Mouse (Mus musculus) ES-E14 (cell line): ENCODE measurements around the gene Speer4e. TPM values are rescaled to one million over a fixed set of nuclear protein-coding genes. Genes with fewer than 3 reads are reported as not detected.
"Not testable (repeated sequence)": the region's sequence is repeated elsewhere in the genome, so short reads cannot be mapped to it uniquely, and the experiment has no call there.

Source experiments
- DNase-seq: peaks from one replicate; pipeline ENCODE4 v3.0.0-alpha.2; 2013; ENCODE audit warnings: low read depth, low spot score
- H3K27ac ChIP-seq: 2 replicates; pipeline ENCODE4 v1.5.1; 2012; ENCODE audit warnings: low read depth, mild to moderate bottlenecking, low read length, moderate library complexity, mixed read lengths; ENCODE audit not compliant: poor library complexity, insufficient read depth, severe bottlenecking
- H3K36me3 ChIP-seq: 2 replicates; pipeline ENCODE4 v1.6.1; 2012; ENCODE audit warnings: mild to moderate bottlenecking, low read length, moderate library complexity, mixed read lengths; ENCODE audit not compliant: control insufficient read depth, poor library complexity, insufficient read depth, severe bottlenecking
- H3K4me1 ChIP-seq, 2 experiments: fragments of 150-350 bp in 1 of 2; sonication (generic) in 1 of 2; 2 replicates each; pipeline ENCODE4 v1.6.1; 2012; ENCODE audit warnings: low read length in 2 of 2, mild to moderate bottlenecking in 1 of 2, mixed read lengths in 1 of 2; ENCODE audit not compliant: control insufficient read depth in 2 of 2, insufficient read depth in 2 of 2, poor library complexity in 1 of 2
- H3K4me3 ChIP-seq, 2 experiments: fragments of 150-350 bp in 1 of 2; sonication (generic) in 1 of 2; 2 replicates each; pipeline ENCODE4 v1.5.1; 2012; ENCODE audit warnings: low read length in 2 of 2, low read depth in 1 of 2, mild to moderate bottlenecking in 1 of 2, mixed read lengths in 1 of 2; ENCODE audit not compliant: insufficient read depth in 1 of 2, poor library complexity in 1 of 2, severe bottlenecking in 1 of 2
- H3K9ac ChIP-seq: 2 replicates; pipeline ENCODE4 v1.6.1; 2012; ENCODE audit warnings: low read depth, mild to moderate bottlenecking, low read length, mixed read lengths; ENCODE audit not compliant: poor library complexity, insufficient read depth, severe bottlenecking
- H3K9me3 ChIP-seq: fragments of 150-350 bp; sonication (generic); 2 replicates; pipeline ENCODE4 v1.6.1; 2012; ENCODE audit warnings: low read depth, mild to moderate bottlenecking, low read length; ENCODE audit not compliant: control insufficient read depth, insufficient read depth
- in situ Hi-C, 2 experiments: fragments of 600-800 bp; cut with MboI; formaldehyde crosslinking; loops; one replicate each; pipeline ENCODE4 v1.15.1; 2025; ENCODE audit warnings: low sequenced_read_pairs in 2 of 2, inconsistent platforms in 1 of 2; ENCODE audit not compliant: unreplicated experiment in 2 of 2
- total RNA-seq: library from RNA; depleted of rRNA; stranded (reverse); fragments of 300-350 nt; gene quantifications from 2 replicates; pipeline ENCODE4 v1.2.3, GENCODE M21; 2012

Gene Speer4e
- total RNA-seq, 1 experiment: 0.18 TPM

GRCm38 (mm10) chr5:14941043-14941442 is 2.8 kb upstream of the Speer4e start:
- H3K4me1 ChIP-seq, H3K9ac ChIP-seq, H3K27ac ChIP-seq, DNase-seq, H3K9me3 ChIP-seq, in situ Hi-C loops, H3K36me3 ChIP-seq, H3K4me3 ChIP-seq: not testable (repeated sequence)

GRCm38 (mm10) chr5:14933721-14934120 is 4.5 kb downstream of the Speer4e start:
- DNase-seq, in situ Hi-C loops: not testable (repeated sequence)

GRCm38 (mm10) chr5:14927047-14927446 is 11.2 kb downstream of the Speer4e start:
- H3K4me1 ChIP-seq, H3K9ac ChIP-seq, in situ Hi-C loops, H3K9me3 ChIP-seq, H3K36me3 ChIP-seq, H3K27ac ChIP-seq, DNase-seq, H3K4me3 ChIP-seq: not testable (repeated sequence)

More at GRCm38 (mm10) chr5:14933721-14934120, 4.5 kb downstream of the Speer4e start:
- H3K27ac ChIP-seq, H3K4me3 ChIP-seq, H3K4me1 ChIP-seq, H3K36me3 ChIP-seq, H3K9me3 ChIP-seq, H3K9ac ChIP-seq: not testable (repeated sequence)

- H3K4me1 ChIP-seq, H3K9me3 ChIP-seq, H3K36me3 ChIP-seq, H3K4me3 ChIP-seq, H3K9ac ChIP-seq, in situ Hi-C loops, H3K27ac ChIP-seq, DNase-seq: not testable (repeated sequence)
Measured at GRCm38 (mm10) chr5:14914799-14915198, 23.4 kb downstream of the Speer4e start, which contains the start of gene Gm9758. Gm9758 (minus strand) TSS chr5:14914899.

DNA sequence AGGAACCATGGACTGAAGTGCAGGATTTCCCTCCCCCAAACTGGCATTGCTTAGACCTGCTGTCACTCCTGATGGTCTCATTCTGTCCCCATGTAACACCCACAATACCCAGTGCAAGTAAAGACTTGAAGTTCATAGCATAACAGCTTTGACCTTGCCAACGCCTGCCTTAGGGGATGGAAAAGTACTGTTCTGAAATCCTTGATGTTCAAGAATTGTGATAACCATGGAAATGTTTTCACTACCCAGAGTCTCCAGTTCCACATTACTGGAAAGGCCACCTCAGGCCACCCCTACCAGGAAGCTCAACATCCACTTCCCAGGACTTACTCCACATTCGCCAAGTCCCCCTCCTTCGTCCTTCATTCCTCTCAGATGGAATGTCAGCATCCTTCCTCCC is 23.9 kb downstream of the Speer4e start:
- H3K36me3 ChIP-seq, H3K4me3 ChIP-seq, H3K9me3 ChIP-seq, H3K9ac ChIP-seq, DNase-seq, in situ Hi-C loops, H3K4me1 ChIP-seq, H3K27ac ChIP-seq: not testable (repeated sequence)

- H3K27ac ChIP-seq, H3K4me1 ChIP-seq, H3K9ac ChIP-seq, in situ Hi-C loops, H3K9me3 ChIP-seq, DNase-seq, H3K36me3 ChIP-seq, H3K4me3 ChIP-seq: not testable (repeated sequence)
Measured at GRCm38 (mm10) chr5:14903539-14903938, 34.7 kb downstream of the Speer4e start.
